Mouse (Mus musculus): Measurements from ENCODE around the gene Megf11. TPM values are rescaled to one million over a fixed set of nuclear protein-coding genes. Genes with fewer than 3 reads are reported as not detected.

Gene Megf11
- polyA plus RNA-seq, 1 experiment from 2014 or later: 5.2 TPM

DNA sequence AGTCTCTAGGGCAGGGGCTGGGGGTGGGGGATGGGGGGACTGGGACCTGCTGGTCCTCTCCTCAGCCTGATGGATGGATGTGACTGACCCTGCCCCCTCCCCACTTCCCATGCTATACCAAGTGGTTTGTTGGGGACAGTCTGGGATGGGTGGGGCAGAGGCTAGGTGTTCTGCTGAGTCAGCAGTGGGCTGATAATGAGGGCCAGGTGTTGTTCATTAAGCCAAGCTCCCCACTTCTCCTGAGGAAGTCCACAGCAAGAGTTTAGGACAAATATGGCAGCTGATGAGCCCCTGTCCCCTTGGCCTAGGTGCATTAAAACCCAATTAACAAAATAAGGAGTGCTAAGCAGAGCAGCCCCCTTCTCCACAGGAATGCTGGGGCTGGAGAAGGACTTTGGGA, 190.2 kb downstream of the Megf11 start:
- no peak overlapping the region for H3K4me2 ChIP-seq
- H3K9ac ChIP-seq: no peak overlapping the region
- no peaks in the 10 kb centered on the region for H3K27me3 ChIP-seq
- no peaks in the 10 kb centered on the region for H3K9me3 ChIP-seq (replicated peaks)
- no peaks in the 10 kb centered on the region for H3K36me3 ChIP-seq (ENCODE audit: poor library complexity, severe bottlenecking)
- no peak overlapping the region for H3K4me3 ChIP-seq
- no peak overlapping the region for H3K27ac ChIP-seq
- no peak for ATAC-seq
- no peaks in the 10 kb centered on the region for H3K4me1 ChIP-seq

DNA sequence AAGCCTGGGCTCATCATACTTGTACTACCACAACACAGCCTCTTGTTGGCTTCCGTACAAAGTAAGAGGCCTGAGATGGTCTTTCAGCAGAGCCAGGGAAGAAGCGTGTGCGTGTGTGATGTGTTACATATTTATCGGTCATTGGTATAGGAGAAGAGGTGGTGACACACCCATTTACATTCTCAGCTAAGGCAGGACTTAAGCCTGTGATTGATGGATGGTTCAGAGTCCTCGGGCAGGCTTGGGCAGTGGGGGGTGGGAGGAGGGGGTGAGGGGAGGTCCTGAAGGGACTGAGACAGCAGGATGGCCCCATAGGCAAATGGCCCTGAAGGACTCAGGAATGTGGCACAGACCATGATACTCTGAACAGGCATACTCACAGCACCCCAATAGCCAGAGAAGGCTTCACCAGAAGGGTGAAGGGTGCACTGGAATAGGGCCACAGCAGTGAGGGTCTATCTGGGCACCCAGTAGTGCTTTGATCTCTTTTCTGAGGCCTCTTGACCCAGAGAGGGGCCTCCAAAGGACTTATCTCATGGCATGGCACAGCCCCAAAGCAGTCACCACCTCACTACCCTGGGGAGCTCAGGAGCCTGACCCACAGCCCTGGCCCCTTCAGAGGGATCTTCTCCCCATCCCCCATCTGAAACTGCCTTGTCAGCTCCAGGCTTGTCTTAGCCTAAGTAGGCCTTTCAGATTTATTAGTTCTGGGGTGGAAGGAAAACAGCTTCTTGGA, 190.9 kb downstream of the Megf11 start:
- Histone ChIP-seq H3K4me1 (no peaks in the 10 kb centered on the region), H3K4me2 (no peak overlapping the region), H3K4me3 (no peak overlapping the region), H3K27ac (no peak overlapping the region), H3K9me3 (replicated peaks) (no peaks in the 10 kb centered on the region), H3K27me3 (no peaks in the 10 kb centered on the region), H3K9ac (no peak overlapping the region), H3K36me3 (ENCODE audit: poor library complexity, severe bottlenecking) (no peaks in the 10 kb centered on the region)
- whole genome bisulfite sequencing: 79% methylated on average over 5 of the region's 5 CpGs
- ATAC-seq: no peak

DNA sequence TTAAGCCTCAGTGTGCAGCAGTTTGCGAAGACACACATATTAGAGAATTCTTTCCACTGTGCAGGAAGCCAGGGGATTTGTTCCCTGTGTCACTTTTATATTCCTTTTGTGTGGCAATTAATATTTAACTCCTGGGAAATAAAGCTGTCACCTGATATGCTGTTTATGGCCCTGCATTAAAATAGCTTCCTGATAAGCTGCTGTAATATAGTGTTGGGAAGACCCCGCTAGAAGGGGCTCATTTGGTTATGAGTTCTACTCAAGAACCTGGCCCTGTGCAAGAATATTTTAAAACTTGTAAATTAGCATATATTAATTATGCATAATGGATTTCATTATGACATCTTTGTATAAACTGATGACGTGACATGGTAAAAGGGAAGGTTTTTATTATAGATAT, 191.7 kb downstream of the Megf11 start:
- no peak overlapping the region for H3K9ac ChIP-seq
- no peaks in the 10 kb centered on the region for H3K9me3 ChIP-seq (replicated peaks)
- no peak for ATAC-seq
- 84% methylated on average over 3 of the region's 3 CpGs for WGBS
- no peaks in the 10 kb centered on the region for H3K36me3 ChIP-seq (ENCODE audit: poor library complexity, severe bottlenecking)
- H3K27ac ChIP-seq: no peak overlapping the region
- H3K4me2 ChIP-seq: no peak overlapping the region
- no peaks in the 10 kb centered on the region for H3K4me1 ChIP-seq
- no peaks in the 10 kb centered on the region for H3K27me3 ChIP-seq
- no peak overlapping the region for H3K4me3 ChIP-seq

DNA sequence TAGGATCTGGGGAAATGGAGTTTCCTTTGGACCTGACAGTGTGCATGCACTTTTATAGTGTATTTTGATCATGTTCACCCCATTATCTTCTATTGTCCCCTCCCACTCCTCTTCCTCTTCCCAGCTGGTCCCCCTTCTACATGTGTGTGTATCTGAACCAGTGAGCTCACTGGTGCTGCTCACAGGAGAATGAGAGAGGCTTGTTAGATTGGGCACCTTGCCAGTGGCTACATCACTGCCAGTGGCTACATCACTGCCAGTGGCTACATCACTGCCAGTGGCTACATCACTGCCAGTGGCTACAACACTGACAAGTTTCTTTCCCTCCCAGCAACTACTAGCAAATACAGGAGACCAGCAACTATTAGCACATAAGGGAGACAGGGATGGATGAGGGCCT, 192.6 kb downstream of the Megf11 start:
- H3K4me2 ChIP-seq: no peak overlapping the region
- no peaks in the 10 kb centered on the region for H3K9me3 ChIP-seq (replicated peaks)
- ATAC-seq: no peak
- no peaks in the 10 kb centered on the region for H3K4me1 ChIP-seq
- H3K9ac ChIP-seq: no peak overlapping the region
- H3K27ac ChIP-seq: no peak overlapping the region
- no peak overlapping the region for H3K4me3 ChIP-seq
- no peaks in the 10 kb centered on the region for H3K36me3 ChIP-seq (ENCODE audit: poor library complexity, severe bottlenecking)
- no peaks in the 10 kb centered on the region for H3K27me3 ChIP-seq

DNA sequence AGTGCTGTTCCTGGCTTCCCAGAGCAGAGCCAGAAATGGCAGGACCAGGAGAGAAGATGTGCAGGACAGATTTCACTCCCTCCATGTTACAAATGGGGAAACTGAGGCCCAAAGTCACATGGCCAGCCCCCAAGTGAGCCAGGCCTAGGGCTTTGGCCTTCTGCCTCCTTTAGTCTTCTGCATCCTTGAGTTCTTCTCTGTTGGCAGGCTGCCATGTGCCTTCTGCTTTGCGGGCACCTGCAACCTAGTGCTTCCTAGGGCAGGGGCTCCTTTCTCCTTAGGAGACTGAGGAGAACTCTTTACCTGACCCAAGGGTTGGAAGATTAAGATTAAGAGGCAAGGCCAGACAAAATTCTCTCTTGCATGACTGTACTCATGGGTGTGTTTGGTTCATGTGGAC, 193.9 kb downstream of the Megf11 start:
- Histone ChIP-seq H3K9ac (no peak overlapping the region), H3K4me2 (no peak overlapping the region), H3K4me3 (no peak overlapping the region), H3K27me3 (no peaks in the 10 kb centered on the region), H3K36me3 (ENCODE audit: poor library complexity, severe bottlenecking) (no peaks in the 10 kb centered on the region), H3K9me3 (replicated peaks) (no peaks in the 10 kb centered on the region), H3K27ac (no peak overlapping the region), H3K4me1 (no peaks in the 10 kb centered on the region)
- no peak for ATAC-seq
- WGBS: 70% methylated on average over 1 of the region's 1 CpGs

DNA sequence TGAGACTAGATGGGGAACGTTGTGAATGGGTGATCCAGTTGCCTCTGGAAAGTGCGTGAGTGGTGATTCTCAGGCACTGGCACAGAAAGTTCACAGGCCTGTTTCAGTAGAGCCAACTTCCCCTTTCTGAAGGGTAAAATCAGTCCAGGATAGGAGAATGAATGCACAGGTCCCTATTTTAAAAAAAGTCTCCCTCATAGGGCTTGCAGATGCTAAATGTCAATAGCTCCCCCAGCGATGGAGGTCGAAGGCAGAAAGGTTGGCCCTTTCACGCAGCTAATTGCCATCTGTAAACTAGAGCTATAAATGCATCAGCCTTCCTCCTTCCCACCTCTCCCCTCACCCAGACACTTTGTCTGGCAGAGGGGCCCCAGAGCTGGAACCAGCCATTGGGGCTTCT, 200.9 kb downstream of the Megf11 start:
- H3K4me1 ChIP-seq: 0 out of 2 replicates have a peak, but pooled peaks cover 6% of the 10 kb centered on the region
- H3K4me3 ChIP-seq: no peak overlapping the region
- no peak for ATAC-seq
- no peak overlapping the region for H3K4me2 ChIP-seq
- peaks cover 6% of the 10 kb centered on the region; the same call in 1 of the 2 replicates for H3K27me3 ChIP-seq
- WGBS: 84% methylated on average over 5 of the region's 5 CpGs
- H3K9ac ChIP-seq: no peak overlapping the region
- H3K36me3 ChIP-seq (ENCODE audit: poor library complexity, severe bottlenecking): no peaks in the 10 kb centered on the region
- H3K27ac ChIP-seq: no peak overlapping the region
- no peaks in the 10 kb centered on the region for H3K9me3 ChIP-seq (replicated peaks)

DNA sequence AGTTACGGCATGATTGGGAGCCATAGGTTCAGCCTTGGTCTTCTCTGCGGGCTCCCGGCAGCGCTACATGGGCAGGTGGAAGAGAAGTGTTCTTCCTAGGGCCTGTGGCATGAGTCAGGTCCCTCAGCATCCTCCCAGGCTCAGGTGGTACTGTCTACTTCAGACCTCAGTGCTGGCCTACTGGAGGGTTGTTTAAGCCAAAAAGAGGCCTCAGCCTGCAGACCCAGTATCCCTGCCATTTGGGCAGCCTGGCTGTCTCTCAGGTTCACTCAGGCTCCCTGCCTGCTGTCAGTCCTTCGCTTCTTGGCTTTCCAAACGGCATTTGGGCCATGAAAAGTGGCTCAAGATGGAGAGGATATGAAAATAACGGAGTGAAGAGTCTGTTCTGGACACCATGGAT, 202.6 kb downstream of the Megf11 start:
- no peak for ATAC-seq
- 92% methylated on average over 7 of the region's 7 CpGs for WGBS
- no peak overlapping the region for H3K9ac ChIP-seq

DNA sequence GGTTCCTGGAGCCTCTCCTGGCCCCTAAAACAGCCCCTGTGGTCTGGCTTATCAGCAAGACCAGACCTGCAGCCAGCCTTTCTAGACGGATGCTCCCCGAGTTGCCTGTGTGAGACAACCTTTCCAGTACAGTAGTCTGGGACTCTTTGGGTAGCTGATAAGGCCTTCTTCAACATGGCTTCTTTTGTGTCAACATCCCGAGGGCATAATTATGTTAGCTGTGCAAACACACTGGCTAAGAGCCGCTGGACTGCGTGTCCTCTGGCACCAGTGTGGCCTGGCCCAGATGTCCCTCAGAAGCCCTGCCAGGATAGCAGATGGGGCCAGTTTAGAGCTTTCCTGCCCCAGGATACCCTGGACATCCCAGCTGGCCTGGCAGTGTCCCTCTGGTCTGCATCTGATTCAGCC, 205.2 kb downstream of the Megf11 start:
- no peak overlapping the region for H3K9ac ChIP-seq
- no peak for ATAC-seq
- peaks cover 24% of the 10 kb centered on the region for H3K4me1 ChIP-seq
- H3K27me3 ChIP-seq: peaks cover 19% of the 10 kb centered on the region
- no peaks in the 10 kb centered on the region for H3K9me3 ChIP-seq (replicated peaks)
- H3K4me3 ChIP-seq: no peak overlapping the region
- H3K36me3 ChIP-seq (ENCODE audit: poor library complexity, severe bottlenecking): no peaks in the 10 kb centered on the region
- 74% methylated on average over 5 of the region's 5 CpGs for WGBS
- H3K4me2 ChIP-seq: no peak overlapping the region
- H3K27ac ChIP-seq: no peak overlapping the region

More for the DNA sequence above, 202.6 kb downstream of the Megf11 start:
- Histone ChIP-seq H3K4me1 (peaks cover 9% of the 10 kb centered on the region), H3K27ac (no peak overlapping the region), H3K4me3 (no peak overlapping the region), H3K4me2 (no peak overlapping the region), H3K9me3 (replicated peaks) (no peaks in the 10 kb centered on the region), H3K27me3 (peaks cover 14% of the 10 kb centered on the region), H3K36me3 (ENCODE audit: poor library complexity, severe bottlenecking) (no peaks in the 10 kb centered on the region)

DNA sequence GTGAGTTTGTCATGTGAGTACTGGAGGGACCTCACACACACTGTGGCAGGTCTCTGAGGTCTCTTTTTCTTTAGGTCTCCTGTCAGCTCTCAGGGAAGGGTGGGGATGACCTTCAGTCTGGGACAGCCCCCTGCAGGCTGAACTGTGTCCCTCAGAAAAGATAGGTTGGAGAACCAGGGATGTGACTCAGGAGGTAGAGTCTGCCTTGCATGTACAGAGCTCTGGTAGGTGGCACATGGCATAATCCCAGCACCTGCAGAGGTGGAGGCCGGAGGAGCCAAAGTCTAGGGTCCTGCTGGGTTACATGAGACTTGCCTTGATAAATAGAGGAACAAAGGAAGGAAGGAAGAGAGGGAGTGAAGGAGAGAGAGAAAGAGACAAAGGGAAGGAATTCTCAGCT, 206.0 kb downstream of the Megf11 start:
- H3K4me3 ChIP-seq: no peak overlapping the region
- no peak overlapping the region for H3K4me2 ChIP-seq
- 68% methylated on average over 1 of the region's 1 CpGs for WGBS
- no peak for ATAC-seq
- H3K9ac ChIP-seq: no peak overlapping the region
- peaks cover 24% of the 10 kb centered on the region for H3K4me1 ChIP-seq
- no peak overlapping the region for H3K27ac ChIP-seq
- peaks cover 21% of the 10 kb centered on the region for H3K27me3 ChIP-seq
- no peaks in the 10 kb centered on the region for H3K9me3 ChIP-seq (replicated peaks)
- H3K36me3 ChIP-seq (ENCODE audit: poor library complexity, severe bottlenecking): no peaks in the 10 kb centered on the region

DNA sequence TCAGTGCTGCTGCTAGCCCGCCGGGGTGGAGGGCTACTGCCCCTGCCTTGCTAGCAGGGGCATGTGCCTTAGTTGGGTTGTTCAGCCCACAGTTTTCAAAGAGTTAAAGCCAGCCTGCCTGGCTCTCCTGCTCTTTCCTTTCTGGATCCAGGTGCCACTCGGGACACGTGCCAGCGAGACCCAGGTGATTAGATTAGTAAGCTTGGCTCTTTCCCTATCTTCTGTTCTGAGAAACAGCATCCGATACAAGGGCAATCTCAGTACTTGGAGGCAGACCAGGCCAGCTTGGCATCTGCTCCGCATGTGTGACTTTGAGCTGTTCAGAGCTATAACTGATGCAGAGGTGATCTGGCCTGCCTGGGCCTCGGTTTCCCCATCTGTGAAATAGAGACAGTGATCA, 209.0 kb downstream of the Megf11 start:
- H3K36me3 ChIP-seq (ENCODE audit: poor library complexity, severe bottlenecking): no peaks in the 10 kb centered on the region
- H3K4me1 ChIP-seq: peaks cover 24% of the 10 kb centered on the region
- H3K4me3 ChIP-seq: no peak overlapping the region
- H3K27ac ChIP-seq: no peak overlapping the region
- H3K27me3 ChIP-seq: peaks cover 37% of the 10 kb centered on the region
- ATAC-seq: no peak
- no peaks in the 10 kb centered on the region for H3K9me3 ChIP-seq (replicated peaks)
- H3K4me2 ChIP-seq: no peak overlapping the region
- no peak overlapping the region for H3K9ac ChIP-seq
- WGBS: 64% methylated on average over 8 of the region's 8 CpGs

DNA sequence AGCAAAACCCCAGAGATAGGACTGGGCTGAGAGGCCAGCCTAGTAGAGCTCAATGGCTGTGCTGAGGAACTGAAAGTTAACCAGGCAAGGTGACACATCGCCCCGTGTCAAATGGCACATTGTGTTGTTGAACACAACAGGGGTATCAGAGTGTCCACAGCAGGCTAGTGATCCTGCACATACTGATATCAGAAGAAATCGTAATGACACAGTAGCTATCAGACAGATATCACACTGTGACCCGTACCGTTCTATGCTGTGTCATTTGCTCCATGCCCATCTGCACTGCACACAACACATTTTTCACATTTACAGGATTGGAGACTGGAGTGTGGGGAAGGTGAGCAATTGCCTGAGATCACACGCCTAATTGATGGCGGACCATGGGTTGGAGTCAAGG, 213.0 kb downstream of the Megf11 start:
- Histone ChIP-seq H3K4me3 (no peak overlapping the region), H3K36me3 (ENCODE audit: poor library complexity, severe bottlenecking) (no peaks in the 10 kb centered on the region), H3K4me2 (no peak overlapping the region), H3K27ac (no peak overlapping the region), H3K4me1 (peaks cover 11% of the 10 kb centered on the region), H3K9me3 (replicated peaks) (no peaks in the 10 kb centered on the region), H3K9ac (no peak overlapping the region), H3K27me3 (peaks cover 47% of the 10 kb centered on the region)
- no peak for ATAC-seq
- WGBS: 94% methylated on average over 7 of the region's 7 CpGs

DNA sequence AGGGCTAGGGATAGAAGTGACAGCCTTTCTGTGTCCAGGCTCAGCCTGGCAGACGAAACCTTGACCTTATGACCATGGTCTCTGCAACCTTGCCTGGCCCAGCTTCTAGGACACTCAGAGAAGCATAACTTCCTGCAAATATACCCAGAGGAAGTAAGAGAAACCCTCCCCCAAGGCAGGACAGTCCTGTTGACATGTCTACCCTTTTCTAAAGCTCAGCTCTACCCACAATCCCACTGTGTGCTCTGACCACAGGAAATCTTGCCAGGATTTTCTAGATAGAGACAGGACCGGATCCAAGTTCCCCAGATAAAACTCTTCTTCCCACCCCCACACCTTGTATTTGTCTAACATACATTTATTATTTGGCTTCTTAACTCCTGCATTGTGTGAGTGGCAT, 215.3 kb downstream of the Megf11 start:
- H3K4me1 ChIP-seq: peaks cover 22% of the 10 kb centered on the region

DNA sequence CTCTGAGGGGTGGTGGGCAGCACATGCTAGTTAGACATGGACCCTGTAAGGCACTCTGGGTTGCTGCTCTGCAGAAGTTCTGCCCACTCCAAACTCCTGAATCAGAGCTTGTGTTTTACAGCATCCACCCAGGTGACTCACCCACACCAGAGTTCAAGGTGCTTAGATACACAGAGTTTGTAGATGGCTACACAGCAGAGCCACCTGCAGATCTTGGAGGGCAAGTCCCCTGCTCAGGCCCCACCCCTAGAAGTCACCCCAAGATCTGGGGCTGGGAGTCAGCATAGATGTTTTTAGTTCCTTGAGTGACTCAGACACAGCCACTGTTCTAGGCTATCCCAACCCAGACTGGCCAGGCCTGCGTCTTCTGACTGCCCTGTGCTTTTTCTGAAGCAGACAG, 217.5 kb downstream of the Megf11 start:
- 88% methylated on average over 1 of the region's 1 CpGs for WGBS
- H3K4me3 ChIP-seq: no peak overlapping the region
- peaks cover 54% of the 10 kb centered on the region for H3K27me3 ChIP-seq
- no peak overlapping the region for H3K9ac ChIP-seq
- no peak overlapping the region for H3K27ac ChIP-seq
- H3K4me2 ChIP-seq: no peak overlapping the region
- H3K36me3 ChIP-seq (ENCODE audit: poor library complexity, severe bottlenecking): no peaks in the 10 kb centered on the region
- no peak for ATAC-seq
- no peaks in the 10 kb centered on the region for H3K9me3 ChIP-seq (replicated peaks)
- peaks cover 41% of the 10 kb centered on the region for H3K4me1 ChIP-seq

More for the DNA sequence above, 215.3 kb downstream of the Megf11 start:
- no peak for ATAC-seq
- H3K4me2 ChIP-seq: no peak overlapping the region
- no peak overlapping the region for H3K4me3 ChIP-seq
- H3K27ac ChIP-seq: no peak overlapping the region
- no peaks in the 10 kb centered on the region for H3K9me3 ChIP-seq (replicated peaks)
- H3K36me3 ChIP-seq (ENCODE audit: poor library complexity, severe bottlenecking): no peaks in the 10 kb centered on the region
- H3K27me3 ChIP-seq: peaks cover 57% of the 10 kb centered on the region
- 73% methylated on average over 2 of the region's 2 CpGs for WGBS
- no peak overlapping the region for H3K9ac ChIP-seq

All from forebrain, embryonic 13.5 days (tissue).